Mouse (Mus musculus) embryo, embryonic 9.5 days (tissue): ENCODE results near the gene Mapkapk5.
"Not testable (repeated sequence)": the region's sequence is repeated elsewhere in the genome, so short reads cannot be mapped to it uniquely, and the experiment has no call there.

Experiments
- DNase-seq: peaks from one replicate; pipeline ENCODE4 v3.0.0-alpha.2; 2017; ENCODE audit errors: extremely low spot score

The Mapkapk5 gene

DNA sequence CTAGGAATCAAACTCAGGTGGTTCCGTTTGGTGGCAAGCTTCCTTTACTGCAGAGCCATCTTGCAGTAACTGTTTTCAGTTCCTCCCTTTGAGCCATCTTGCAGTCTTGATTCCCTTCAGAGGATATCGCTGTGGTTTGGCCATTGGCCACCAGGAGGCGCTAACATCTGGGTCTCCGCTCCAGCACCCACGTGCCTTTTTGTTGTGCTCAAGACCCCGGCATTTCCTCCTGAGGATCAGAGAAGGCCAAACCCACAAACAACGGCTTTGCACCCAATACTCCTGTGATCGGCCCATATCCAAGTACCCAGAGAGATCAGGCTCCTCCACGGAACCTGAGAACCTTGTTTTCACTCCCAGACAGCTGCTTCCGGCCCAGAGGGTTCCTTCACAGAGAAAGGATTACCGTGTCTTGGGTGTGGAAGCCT lies 18.8 kb upstream of the Mapkapk5 start:
- DNase-seq, result peak; percentile 91

DNA sequence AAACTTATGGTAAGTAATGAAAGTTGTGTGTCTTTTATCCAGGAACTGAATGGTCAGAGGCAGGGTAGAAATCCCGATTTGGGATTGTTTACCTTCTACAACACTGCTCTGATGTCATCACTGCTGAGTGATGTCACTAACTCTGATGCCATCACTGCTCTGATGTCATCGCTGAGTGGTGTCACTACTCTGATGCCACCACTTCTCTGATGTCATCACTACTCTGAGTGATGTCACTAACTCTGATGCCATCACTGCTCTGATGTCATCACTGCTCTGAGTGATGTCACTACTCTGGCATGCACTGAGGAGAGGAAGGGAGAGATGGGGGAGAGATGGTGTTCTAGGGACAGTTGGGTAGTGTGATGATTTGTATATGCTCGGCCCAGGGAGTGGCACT lies 16.7 kb upstream of the Mapkapk5 start:
- no peak for DNase-seq

DNA sequence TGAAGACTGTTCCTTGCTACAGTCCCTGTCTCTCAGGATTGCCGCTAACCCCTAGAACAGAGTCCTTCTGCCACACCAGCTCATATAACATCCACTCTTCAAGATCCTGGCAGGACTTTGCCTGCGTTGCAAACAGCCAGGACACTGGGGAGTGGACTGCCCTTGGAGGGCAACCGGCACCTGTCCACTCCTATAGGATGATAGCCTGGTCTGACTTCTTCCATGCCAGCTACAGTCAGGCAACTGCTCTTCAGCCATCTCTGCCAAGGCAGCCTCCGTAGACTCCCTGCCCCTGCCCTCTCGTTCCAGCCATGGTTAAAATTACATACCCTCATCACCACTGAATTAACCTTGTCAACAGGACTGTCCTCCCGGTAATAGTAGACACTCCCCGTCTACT lies 3.5 kb upstream of the Mapkapk5 start:
- no peak for DNase-seq

DNA sequence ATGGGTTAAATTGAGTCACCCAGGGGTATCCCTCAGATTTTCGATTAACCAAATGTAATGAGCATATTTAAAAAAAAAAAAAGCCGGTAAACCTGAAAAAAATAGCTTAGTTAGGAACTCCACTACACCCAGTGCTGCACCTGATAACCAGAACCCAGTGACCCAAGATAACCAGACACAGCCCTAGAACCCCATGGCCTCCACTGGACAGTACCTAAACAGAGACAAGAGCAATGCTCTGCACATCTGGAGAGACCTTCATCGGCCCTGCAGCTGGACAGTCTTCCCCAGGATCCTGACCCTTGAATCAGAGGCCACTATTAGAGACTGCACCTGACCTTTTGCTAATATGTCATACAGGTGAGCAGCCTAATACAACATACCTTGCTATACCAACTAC lies 1.4 kb upstream of the Mapkapk5 start:
- no peak for DNase-seq

DNA sequence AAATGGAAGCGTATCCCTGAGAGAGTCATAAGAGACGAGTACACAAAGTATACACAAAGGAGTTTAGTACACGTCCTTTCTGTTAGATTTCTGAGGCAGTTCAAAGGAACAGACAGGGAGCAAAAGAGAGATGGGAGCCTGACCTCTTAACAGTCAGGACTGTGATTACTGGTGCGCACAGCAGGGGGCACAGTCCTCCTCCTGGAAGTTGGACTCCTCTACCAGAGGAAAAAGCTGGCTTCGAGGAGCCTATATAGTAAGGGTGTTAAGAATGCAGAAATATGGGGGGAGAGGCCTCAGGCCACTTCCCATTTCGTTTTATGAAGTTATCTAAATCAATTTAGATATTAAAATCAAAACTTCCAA lies 808 bp upstream of the Mapkapk5 start:
- peak; percentile 52 for DNase-seq

DNA sequence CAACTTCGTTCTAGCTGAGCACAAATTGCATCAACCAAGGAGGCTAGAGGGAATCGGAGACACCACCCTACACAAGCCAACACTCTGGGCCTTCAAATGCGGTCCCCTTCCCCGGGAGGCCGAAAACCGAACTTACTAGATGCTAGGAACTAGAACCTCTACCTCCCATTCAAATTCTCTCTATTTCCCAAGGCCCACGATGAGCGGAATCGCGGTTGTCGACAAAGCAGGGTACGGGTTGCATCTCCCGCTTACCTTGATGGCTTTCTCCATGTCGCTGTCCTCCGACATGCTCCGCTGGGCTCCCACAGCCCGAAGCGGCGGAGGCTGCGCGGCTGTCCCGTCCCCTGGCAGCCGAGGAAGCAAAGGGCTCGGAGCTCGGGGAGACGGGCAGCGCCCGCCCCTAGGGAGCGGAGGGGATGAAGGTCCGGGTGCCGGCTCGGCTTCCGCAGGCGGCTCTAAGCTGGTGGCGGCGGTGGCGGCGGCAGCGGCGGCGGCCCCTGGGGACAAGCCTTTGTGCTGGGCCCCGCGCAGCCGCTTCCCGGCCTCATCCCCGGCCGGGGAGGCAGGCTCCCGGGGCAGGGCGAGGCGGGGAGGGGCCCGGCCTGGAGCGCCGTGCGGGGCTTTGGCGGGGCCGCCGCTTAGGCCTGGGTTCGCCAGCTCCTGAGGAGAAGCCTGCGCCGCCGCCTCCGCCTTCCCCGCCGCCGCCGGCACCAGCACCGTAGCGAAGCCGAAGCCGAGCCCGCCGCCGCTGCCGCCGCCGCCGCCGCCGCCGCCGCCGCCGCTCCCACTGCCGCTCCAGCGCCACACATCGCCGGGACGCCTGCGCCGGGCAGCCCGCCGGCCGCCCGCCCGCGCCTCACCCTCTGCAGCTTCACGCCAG lies 554 bp downstream of the Mapkapk5 start, which contains the start of the genes Adam1a and Gm42878:
TSS of gene Adam1a (minus strand) at position 573 of the 883 bp plus-strand sequence.
TSS of gene Gm42878 (minus strand) at position 573 of the 883 bp plus-strand sequence.
- DNase-seq, result no peak

DNA sequence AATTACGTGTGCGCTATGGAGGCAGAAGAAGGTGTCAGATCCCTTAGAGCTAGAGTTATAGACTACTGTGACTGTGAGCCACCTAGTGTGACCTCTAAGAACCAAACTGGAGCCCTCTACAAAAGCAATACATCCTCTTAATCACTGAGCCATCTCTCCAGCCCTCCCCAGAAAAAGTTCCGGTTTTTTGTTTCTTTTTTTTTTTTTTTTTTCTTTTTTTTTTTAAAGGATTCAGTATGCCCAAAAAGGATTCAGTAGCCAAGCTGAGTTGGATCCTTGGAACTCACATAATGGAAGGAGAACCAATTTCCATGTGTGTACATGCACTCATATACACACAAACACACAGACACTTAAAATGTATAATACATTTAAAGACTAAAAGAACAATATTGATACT lies 2.3 kb downstream of the Mapkapk5 start:
- DNase-seq, result no peak

DNA sequence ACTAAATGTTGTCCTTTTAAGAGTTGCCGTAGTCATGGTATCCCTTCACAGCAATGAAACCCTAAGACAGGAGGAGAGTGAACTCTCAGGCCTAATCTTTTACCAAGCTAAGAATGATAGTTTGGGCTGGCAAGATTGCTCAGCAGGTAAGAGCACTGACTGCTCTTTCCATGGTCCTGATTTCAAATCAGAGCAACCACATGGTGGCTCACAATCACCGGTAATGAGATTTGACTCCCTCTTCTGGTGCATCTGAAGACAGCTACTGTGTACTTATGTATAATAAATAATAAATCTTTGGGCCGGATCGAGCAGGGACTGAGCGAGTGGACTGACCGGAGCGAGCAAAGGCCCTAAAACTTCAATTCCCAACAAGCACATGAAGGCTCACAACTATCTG lies 4.5 kb downstream of the Mapkapk5 start:
- DNase-seq, result no peak

DNA sequence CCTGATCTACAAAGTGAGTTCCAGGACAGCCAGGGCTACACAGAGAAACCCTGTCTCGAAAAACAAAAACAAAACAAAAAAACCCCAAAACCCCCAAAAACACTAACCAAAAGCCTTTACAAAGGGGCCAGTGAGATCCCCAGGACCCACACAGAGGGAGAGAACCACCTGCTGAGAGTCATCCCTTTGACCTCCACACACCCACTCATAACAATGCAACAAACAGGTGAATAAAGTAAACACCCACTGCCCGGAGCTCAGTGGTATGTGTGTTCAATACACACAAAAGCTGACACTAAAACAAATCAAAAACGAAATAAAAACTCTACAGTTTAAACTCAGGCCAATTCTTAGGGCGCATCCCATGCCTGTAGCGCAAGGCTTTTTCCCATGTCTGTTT lies 5.6 kb downstream of the Mapkapk5 start:
- DNase-seq, result no peak

DNA sequence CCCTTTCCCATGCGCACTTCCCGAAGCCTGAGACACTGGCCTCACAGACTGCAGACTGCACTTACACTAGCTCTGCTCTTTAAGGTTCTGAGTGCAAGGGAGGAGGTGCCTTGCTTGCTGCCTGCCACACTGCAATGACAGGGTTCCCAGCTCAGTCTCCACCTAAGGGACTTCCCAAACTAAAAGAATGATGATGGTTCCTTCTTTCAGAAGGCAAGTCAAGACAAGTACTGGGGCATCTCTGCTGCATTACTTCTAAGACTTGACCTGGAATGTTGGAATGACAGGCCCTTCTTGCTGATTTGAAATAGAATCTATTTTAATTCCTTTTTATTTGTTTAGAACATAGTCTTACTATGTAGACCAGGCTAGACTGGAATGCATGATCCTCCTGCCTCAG lies 8.1 kb downstream of the Mapkapk5 start:
- DNase-seq, result no peak

DNA sequence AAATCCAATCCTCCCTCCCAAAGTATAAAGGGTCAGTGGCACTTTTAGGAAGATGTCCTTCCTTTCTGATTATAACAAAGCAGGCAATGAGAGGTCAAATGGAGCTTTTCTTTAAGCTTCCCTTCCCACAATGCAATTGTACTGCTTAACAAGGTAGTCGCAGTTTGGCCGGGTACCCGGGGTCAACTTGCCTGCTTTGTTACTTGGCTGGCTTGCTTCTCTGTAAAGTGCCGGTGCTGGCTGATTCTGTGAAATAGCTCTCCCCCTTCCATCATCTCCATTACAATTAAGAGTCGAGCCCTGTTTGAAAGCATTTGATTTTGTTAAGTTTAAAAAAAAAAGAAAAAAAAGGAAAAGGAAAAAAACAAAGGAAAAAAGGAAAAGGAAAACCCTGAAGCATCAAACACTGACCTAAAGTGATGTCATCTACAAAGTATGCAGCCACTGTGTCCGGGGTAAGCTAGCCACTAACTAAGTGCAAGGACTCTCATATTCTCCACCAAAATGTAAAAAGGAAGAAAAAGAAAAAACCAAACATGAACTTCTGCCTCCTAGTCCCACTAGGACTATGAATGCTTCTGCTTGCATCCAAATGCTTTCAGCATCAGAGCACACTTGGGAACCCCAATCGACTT lies 8.7 kb downstream of the Mapkapk5 start:
- no peak for DNase-seq

DNA sequence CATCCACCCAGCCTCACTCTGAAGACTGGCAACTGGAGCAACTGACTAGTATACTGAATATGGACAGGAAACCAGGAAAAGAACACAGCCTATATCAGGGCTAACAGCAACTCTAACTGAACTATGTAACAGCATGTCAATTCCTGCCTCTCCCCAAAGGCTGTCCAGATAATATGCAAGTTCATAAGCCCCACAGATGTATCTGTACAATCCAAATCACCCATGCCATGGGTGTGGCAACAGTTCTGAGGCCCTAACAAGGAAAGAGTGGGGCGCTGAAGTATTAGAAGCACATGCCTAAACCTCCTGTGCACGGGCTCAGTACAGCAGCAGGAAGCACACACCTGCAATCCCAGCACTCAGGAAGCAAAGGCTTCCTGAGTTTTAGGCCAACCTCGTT lies 10.6 kb downstream of the Mapkapk5 start:
- no peak for DNase-seq

DNA sequence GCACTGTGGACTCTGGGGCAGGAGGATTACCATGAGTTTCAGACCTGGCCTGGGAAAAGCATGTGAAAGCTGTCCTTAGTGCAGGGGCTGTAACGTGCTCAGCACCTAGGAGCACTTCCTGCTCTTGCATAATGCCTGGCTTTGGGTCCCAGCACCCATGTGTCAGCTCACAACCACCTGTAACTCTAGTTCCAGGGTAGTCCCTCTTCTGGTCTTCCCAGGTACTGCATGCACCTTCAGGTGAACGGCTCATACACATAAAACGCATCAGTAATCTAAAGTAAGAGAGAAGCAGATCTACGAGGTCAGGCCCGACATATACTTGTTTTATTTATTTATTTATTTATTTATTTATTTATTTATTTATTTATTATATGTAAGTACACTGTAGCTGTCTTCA lies 11.2 kb downstream of the Mapkapk5 start:
- no peak for DNase-seq

DNA sequence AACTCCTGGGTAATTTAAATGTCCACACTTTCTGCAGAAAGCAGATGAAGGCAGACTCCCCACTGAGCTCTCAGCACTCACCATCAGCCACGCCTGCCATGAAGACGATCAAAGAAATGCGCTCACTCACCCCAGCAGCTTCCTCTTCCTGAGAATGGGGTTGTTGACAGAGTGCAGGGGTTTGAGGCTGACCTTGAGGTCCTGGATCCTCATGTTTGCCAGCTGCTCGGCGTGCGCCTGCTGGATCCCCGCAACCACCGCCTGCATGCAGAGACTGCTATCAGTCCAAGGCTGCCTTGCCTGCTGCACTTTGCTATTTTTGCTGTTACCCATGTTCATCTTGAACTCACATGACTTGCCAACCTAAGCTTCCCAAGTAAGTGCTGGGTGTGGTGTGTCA lies 18.7 kb downstream of the Mapkapk5 start:
- no peak for DNase-seq

DNA sequence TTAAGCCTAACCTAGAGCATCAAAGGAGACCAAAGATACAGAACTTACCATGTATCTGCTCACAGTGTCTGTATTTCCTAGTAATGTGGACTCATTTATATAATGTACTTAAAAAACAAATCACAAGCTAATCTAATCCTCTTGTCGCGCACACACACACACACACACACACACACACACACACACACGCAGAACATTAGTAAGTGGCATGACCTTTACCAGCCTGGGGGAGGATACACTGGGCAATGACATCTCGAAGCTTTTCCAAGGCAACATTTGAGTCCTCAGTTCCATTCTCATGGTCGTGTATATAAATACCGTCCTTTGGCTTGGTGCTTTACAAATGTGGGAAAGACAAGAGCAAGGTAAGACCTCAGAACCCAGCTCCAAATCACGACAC lies 19.2 kb downstream of the Mapkapk5 start:
- no peak for DNase-seq

DNA sequence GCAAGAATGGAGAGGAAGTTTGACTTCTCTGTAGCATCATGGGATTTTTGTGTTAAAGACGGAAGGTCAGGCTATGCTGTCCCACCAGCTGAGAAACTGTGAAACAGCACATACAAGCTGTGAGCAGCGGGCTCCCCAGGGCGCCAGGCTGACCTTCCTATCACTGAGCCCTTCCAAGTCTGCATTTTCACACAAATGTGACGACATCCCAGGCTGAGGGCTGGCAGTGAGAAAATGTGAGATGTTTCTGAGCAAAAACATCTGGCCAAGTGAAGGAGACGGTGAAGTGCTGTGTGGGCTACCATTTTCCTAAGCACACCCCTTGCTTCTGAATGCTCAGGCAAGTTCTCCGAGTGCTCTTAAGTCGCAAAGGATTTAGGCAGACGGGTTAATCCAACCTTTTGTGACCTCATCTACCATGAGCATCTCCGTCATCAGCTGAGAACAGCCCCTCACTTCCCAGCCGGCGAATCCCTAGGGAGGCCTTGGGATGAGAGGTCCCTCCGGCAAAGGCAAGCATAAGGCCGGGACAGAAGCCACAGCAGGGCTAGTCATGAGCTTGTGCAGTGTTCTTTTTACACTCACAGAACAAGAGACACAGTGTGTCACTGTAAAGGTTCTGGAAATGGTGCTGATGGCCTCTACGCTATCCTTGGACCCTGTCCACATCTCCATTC lies 19.8 kb downstream of the Mapkapk5 start:
- no peak for DNase-seq

DNA sequence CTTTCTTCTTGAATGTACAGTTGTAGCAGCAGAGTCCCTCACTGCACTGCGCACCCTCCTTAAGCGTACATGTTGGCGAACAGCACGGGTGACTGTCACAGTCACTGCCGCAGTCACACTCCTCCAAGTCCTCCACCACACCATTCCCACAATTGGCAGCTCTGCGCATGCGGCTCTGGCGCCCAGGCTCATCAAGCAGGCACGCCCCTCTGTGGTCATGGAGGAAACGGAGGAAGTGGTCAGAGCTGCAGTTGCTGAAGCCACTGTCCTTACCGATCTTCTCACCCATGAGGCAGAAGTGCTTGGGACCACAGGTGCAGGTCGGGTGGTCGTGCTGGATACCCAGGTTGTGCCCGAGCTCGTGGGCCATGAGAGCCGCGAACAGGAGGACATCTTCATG lies 25.9 kb downstream of the Mapkapk5 start:
- not testable (repeated sequence) for DNase-seq

DNA sequence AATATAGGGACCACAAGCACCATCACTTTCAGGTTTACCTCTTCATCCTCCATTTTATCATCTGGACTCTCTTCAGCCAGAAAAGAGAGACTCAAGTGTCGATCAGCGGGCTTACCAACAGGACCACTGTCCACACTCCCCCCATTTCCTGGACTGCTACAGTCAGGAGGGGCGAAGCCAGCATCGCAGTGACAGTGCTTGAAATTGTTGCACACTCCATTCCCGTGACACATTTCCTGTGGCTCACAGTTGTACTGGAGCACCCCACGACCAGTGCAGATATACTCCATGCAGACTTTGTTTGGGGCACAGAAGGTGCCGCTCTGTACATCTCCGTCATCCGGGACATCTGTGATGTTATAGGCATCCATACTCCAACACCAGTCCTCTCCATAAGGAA lies 26.7 kb downstream of the Mapkapk5 start:
- no peak for DNase-seq

DNA sequence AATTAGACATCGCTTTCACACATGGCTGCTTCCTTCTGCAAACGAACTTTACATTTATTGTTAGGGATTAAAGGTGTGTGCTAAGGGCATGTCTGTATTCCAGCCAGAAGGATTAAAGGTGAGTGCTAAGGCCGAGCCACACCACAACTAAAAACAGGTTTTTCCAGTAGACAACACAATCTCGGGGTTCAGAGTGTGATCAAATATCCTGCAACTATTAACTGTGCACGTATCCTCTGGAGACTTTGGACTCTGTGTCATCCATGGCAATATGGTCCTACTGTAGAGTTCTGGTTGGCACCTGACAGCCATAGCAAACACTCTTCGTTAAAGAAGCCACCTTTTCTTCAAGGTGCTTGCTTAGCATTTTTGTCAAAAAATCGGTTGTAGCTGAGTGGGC lies 35.7 kb downstream of the Mapkapk5 start:
- DNase-seq, result no peak

DNA sequence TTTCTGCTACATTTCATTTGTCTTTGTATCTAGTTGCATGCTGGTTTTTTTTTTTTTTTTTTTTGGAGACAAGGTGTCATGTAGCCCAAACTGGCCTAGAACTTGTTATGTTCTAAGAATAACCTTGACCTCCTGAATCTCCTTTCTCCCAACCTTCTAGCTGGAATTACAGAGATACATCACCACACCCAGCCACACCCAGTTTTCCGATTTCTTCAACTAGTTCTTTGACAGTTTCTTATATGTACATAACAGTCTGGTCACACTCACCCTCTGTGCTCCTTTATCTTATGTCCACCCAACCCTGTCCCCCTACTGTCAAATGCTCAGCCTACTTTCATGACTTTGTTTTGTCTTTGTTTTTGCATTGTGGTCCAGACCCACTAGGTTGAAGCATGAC lies 38.9 kb downstream of the Mapkapk5 start:
- DNase-seq, result no peak

DNA sequence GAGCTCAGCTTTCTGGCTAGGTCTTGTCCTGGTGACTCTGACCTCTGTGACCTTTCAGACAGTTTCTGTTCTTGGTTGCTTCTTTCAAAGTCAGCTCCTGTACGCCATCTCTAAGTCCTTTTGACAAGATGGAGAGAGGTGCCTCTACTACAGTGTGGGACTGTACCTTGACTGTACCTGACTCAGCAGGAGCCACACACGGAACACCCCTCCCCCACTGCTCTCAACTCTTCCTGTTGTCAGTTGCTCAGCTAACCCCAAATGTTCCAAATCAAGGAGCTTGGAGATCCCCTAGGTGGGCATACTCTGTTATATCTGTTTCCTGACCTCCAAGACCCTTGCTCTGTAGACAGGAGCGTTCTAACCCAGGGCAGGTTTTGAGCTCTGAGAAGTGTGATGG lies 42.5 kb downstream of the Mapkapk5 start, which contains the start of gene Adam1b:
TSS of gene Adam1b (minus strand) at position 205 of the 400 bp plus-strand sequence.
- DNase-seq, result no peak

DNA sequence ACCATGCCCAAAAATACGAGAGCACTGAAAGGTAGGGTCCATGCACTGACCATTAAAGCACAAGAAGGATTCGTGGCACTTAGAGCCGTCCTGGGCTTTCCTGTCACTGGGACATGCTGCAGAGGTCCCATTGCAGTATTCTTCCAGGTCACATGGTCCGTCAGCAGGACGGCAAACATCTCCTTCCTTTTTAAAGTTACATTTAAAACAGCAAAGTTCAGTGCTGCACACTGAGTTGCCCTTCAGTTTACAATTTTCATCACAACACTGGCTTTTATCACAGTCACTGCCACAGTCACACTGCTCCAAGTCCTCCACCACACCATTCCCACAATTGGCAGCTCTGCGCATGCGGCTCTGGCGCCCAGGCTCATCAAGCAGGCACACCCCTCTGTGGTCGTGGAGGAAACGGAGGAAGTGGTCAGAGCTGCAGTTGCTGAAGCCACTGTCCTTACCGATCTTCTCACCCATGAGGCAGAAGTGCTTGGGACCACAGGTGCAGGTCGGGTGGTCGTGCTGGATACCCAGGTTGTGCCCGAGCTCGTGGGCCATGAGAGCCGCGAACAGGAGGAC lies 44.2 kb downstream of the Mapkapk5 start:
- DNase-seq, result not testable (repeated sequence)
